Comparison of ENCODE assay signal across 10 mouse cellular contexts in genomic region chr12:16577665-16578233, GRCm38 (mm10). TPM values are rescaled to one million over a fixed set of nuclear protein-coding genes. Genes with fewer than 3 reads are reported as not detected.
DNase-seq lines count a peak whose midpoint lies in the region; ATAC-seq and TF ChIP-seq lines count a peak whose summit lies in the region.
"Had no signal": no experiment of that assay in that cellular context is flagged by ENCODE, and none has a peak within 500 bp of the region (broad histone marks: within the 10 kb centered on the region; RNA-seq: fewer than 3 reads in every experiment).

No protein-coding gene starts in this region.

- H3K4me3 ChIP-seq in left cerebral cortex, adult 2 months = no peak overlapping the region
- H3K4me3 ChIP-seq in liver, embryonic 14.5 days (ENCODE audit: insufficient read depth in 1 of 2, low read depth in 2 of 2, low read length in 2 of 2) = no peak overlapping the region
- H3K4me3 ChIP-seq: myocyte had no signal

- peak overlapping the region; percentile 11 for H3K4me2 ChIP-seq in liver, embryonic 14.5 days (ENCODE audit: low read depth)

- H3K27me3 ChIP-seq in liver, embryonic 14.5 days (ENCODE audit: control insufficient read depth, insufficient read depth, low read length) = no peaks in the 10 kb centered on the region

- H3K4me1 ChIP-seq in liver, embryonic 14.5 days (replicated peaks; ENCODE audit: control insufficient read depth in 2 of 2, insufficient read depth in 2 of 2, low read length in 1 of 2) = peaks cover 31 to 46% of the 10 kb centered on the region in 2 experiments

- DNase-seq in cerebellum, adult 11-12 months = peak; percentile 52
- DNase-seq in cerebellum, adult 9-10 months = no peak
- DNase-seq in left cerebral cortex, postnatal 14 days (ENCODE audit: low spot score in 2 of 2) = peak; percentile 33 to 46
- DNase-seq in left cerebral cortex, adult 2 months (ENCODE audit: extremely low spot score in 1 of 2, low spot score in 2 of 2) = no peak
- DNase-seq in liver, embryonic 14.5 days (ENCODE audit: low read depth in 3 of 3, low spot score in 3 of 3) = no peak
- DNase-seq in ovary, adult 18-20 months (ENCODE audit: low spot score) = no peak
- no peak for DNase-seq in thymus, postnatal 25 days
- DNase-seq: thymus, adult 2 months had no signal

- no peaks in the 10 kb centered on the region for H3K9me3 ChIP-seq in liver, embryonic 14.5 days (ENCODE audit: control insufficient read depth, low read length)

- ATAC-seq in common myeloid progenitor, adult 5-6 weeks (replicated peaks; ENCODE audit: low read depth, poor library complexity, severe bottlenecking) = peak; percentile 71
- peak; percentile 63 for ATAC-seq in liver, embryonic 14.5 days (ENCODE audit: insufficient read depth)

- intact Hi-C loops in left cerebral cortex, postnatal 14 days (cut with DNase I) = no loop called here
- intact Hi-C loops in left cerebral cortex, adult 2 months (cut with DNase I) = no loop called here

- no peak overlapping the region for H3K27ac ChIP-seq in left cerebral cortex, adult 2 months
- H3K27ac ChIP-seq in liver, embryonic 14.5 days = peak overlapping the region; percentile 45; the same call in 1 of the 2 replicates

- no peak for TF ChIP-seq EP300 in liver, embryonic 14.5 days (IDR thresholded peaks at IDR 0.05; ENCODE audit: low read depth)

- peaks cover 19% of the 10 kb centered on the region for H3K36me3 ChIP-seq in liver, embryonic 14.5 days (replicated peaks; ENCODE audit: control insufficient read depth, insufficient read depth, low read depth)

- 58% methylated on average over 9 of the region's 9 CpGs for WGBS in liver, embryonic 14.5 days (ENCODE audit: insufficient replicate concordance)

- peak overlapping the region; percentile 27; the same call in 1 of the 2 replicates for H3K9ac ChIP-seq in liver, embryonic 14.5 days (replicated peaks)

- TF ChIP-seq CTCF in left cerebral cortex, adult 2 months (IDR thresholded peaks at IDR 0.05) = no peak
- TF ChIP-seq CTCF in liver, embryonic 14.5 days (IDR thresholded peaks at IDR 0.05; ENCODE audit: low read depth) = no peak

RNA-seq across cellular contexts. Expression of gene Lpin1, which starts 33.0 kb away (rescaled TPM):
- total RNA-seq in left cerebral cortex, postnatal 14 days (2021) = 10 to 100 TPM; 14.5 to 15.8 TPM
- total RNA-seq in left cerebral cortex, adult 2 months (2021) = 10 to 100 TPM; 21.6 to 26.6 TPM
- 11.6 and 15.3 TPM in 2 replicates for total RNA-seq in common myeloid progenitor, adult 5-6 weeks (2017)
- polyA plus RNA-seq in liver, embryonic 14.5 days (2012; rRNA removed) = 5.5 and 5.8 TPM in 2 replicates
- 4.8 and 6.2 TPM in 2 replicates for polyA plus RNA-seq in liver, embryonic 14.5 days (2014; fragmentation: Nextera tagmentation; extraction: Ambion mirVana)

Comparison
In these comparisons a context has a peak if more than half of its experiments do, and no peak if none do; other contexts are left out.
1. DNase-seq: peak in cerebellum, adult 11-12 months (single experiment) and left cerebral cortex, postnatal 14 days (2 of 2); none in cerebellum, adult 9-10 months (single experiment), left cerebral cortex, adult 2 months (0 of 2), liver, embryonic 14.5 days (0 of 3), ovary, adult 18-20 months (single experiment) and thymus, postnatal 25 days (single experiment).